Mouse (Mus musculus): Measurements from ENCODE around the gene Zfp933.
"Not testable (repeated sequence)": the region's sequence is repeated elsewhere in the genome, so short reads cannot be mapped to it uniquely, and the experiment has no call there.

Zfp933 gene

DNA sequence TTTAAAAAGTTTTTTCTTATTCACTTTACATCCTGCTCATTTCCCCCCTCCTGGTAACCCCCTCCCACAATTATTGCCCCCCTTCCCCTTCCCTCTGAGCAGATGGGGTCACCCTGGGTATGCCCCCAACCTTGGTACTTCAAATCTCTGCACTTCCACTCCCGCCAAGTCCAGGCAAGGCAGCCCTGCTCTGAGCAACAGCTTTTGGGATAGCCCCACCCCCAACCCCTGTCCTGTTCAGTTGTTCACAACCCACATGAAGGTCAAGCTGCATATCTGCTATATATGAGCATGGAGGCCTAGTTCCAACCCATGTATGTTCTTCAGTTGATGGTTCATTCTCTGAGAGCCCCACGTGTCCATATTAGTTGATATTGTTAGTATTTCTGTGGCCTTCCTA, 2.6 kb upstream of the Zfp933 start:
- DNase-seq, result no peak

- no peak for DNase-seq
Measured at GRCm38 (mm10) chr4:147848584-147848991, 422 bp upstream of the Zfp933 start.

GRCm38 (mm10) chr4:147842871-147843270, 5.3 kb downstream of the Zfp933 start:
- DNase-seq, result no peak

GRCm38 (mm10) chr4:147839282-147839681, 8.9 kb downstream of the Zfp933 start:
- not testable (repeated sequence) for DNase-seq

DNA sequence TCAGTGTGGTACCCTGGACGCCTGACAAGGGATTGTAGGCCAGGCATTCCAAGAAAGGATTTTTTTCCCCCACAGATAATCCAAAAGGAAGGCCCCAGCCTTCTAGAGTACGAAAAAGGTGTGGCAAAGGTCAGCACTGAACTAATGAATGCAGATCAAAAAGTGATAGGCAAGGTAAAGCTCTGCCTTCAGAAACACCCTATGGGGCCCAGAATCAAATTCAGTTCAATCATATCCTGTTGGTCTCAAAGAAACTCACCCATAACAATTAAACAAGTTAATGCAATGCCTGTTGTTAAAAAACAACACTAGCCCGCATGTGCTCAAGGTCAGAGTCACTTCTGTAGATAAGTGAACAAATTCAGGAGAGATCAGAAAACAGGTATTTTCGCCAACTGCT, 23.8 kb downstream of the Zfp933 start:
- no peak for DNase-seq

GRCm38 (mm10) chr4:147821414-147821813, 26.8 kb downstream of the Zfp933 start:
- DNase-seq, result not testable (repeated sequence)

DNA sequence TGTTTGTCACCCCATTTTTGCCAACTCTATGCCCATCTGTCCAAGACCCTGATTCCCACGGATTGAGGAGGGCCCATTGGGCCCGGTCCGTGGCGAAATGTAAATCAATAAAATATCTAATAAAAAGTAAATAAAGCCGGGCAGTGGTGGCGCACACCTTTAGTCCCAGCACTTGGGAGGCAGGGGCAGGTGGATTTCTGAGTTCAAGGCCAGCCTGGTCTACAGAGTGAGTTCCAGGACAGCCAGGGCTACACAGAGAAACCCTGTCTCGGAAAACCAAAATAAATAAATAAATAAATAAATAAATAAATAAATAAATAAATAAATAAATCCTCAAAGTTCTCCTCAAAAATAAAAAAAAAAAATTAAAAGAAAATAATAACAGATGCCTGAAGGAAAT, 28.5 kb downstream of the Zfp933 start:
- DNase-seq, result not testable (repeated sequence)

- peak; percentile 21 for DNase-seq
Measured at GRCm38 (mm10) chr4:147814592-147815167, 33.5 kb downstream of the Zfp933 start.

DNA sequence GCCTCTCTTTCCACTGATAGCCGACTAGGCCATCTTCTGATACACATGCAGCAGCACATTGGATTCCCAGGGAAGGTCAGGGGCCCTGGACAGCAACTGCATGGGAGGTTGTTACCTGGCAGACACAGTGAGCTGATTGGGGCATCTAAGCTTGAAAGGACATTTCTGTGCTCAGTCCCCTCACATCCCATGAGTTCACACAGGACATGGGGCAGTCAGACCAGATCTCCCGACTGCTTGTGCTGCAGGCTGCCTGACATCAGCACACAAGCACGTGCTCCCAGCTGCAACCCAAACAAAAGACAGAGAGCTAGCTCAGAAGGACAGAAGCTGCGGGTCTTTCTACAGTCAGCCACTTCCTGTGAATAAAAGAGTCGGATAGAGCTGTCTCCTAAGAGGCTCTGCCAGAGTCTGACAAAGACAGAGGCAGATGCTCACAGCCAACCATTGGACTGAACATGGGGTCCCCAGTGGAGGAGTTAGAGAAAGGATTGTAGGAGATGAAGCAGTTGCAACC, 34.9 kb downstream of the Zfp933 start:
- DNase-seq, result no peak

GRCm38 (mm10) chr4:147809966-147810304, 38.2 kb downstream of the Zfp933 start:
- not testable (repeated sequence) for DNase-seq

DNA sequence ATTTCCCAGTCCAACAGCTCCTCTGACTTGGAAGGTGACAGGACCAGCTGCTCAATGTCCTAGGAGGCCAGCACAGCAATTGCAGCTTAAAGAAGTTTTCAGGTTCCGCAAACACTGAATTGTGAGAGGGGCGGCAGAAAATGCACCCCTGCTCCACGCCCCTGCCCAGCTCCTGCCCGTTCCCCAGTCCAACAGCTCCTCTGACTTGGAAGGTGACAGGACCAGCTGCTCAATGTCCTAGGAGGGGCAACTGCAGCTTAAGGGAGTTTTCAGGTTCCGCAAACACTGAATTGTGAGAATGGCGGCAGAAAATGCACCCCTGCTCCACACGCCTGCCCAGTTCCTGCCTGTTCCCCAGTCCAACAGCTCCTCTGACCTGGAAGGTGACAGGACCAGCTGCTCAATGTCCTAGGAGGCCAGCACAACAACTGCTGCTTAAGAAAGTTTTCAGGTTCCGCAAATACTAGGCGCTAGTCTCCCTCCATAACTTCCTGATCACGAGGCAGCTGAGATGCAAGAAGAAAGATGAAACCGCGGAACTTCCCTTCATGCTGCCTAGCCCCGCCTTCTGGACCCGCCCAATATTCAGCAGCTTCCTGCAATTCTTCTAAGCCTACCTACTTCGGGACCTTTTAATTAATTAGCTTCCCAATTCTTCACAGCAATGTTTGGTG, 38.7 kb downstream of the Zfp933 start, which contains the start of gene Zfp984:
Zfp984 (minus strand) TSS at position 497 of the 674 bp plus-strand sequence.
- DNase-seq, result peak; percentile 80

DNA sequence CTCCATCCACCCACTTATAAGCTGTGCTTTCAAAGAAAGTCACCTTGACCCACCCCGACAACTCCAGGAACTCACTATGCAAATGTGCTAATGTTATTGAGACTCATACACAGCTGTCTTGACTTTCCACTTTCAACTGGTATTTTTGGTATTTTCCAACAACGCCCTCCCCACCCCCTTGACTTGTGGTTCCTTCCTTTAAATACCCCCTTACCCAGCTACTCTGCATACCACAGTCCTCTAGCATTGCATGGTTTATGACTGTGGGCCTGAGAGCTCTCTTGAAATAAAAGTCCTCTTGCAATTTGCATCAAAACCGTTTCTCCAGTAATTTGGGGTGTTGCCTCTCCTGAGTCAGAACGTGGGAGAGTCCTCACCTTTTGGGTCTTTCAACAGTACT, 39.7 kb downstream of the Zfp933 start:
- peak; percentile 47 for DNase-seq

DNA sequence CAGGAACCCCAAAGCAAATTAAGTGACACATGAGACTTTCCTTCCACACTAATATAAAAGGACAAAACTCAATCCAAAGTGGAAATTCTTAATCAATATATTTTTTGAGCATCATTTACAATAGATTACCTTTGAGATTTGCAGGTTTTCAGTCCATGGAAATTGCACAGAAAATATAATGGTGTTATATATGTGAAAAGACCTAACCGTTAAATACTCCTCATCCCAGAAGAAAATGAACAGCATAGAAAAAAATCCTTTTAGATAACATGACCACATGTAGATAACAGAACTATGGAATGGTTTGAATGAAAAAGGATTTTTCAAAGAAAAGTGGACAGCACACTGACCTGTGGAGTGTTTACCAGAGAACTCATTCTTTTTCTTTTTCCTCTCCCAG, 52.9 kb downstream of the Zfp933 start:
- not testable (repeated sequence) for DNase-seq

- DNase-seq, result not testable (repeated sequence)
Measured at GRCm38 (mm10) chr4:147794026-147794665, 54.0 kb downstream of the Zfp933 start.

- DNase-seq, result not testable (repeated sequence)
Measured at GRCm38 (mm10) chr4:147793390-147793916, 54.7 kb downstream of the Zfp933 start.

DNA sequence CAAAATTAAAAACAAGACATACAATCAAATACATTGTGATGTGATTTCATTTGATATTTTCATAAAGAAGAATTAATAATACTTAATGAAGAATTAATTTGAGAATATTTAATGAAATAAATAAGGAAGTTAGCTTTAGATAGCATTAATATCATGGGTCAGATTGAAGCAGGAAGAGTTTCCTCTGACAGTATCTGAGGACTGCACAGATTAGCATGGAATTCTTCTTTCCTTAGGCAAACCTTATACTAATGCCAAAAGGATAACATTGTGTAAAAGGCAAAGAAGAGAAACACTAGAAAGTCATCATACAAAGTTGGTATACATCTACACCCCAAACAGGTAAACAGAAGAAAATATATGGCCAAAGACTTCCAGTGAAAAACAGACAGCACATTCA, 56.4 kb downstream of the Zfp933 start:
- not testable (repeated sequence) for DNase-seq

Measured in lung, postnatal 36 days (tissue).